Mouse (Mus musculus): ENCODE measurements around the gene Hpgd.
"Not testable (repeated sequence)": the region's sequence is repeated elsewhere in the genome, so short reads cannot be mapped to it uniquely, and the experiment has no call there.

The Hpgd gene

DNA sequence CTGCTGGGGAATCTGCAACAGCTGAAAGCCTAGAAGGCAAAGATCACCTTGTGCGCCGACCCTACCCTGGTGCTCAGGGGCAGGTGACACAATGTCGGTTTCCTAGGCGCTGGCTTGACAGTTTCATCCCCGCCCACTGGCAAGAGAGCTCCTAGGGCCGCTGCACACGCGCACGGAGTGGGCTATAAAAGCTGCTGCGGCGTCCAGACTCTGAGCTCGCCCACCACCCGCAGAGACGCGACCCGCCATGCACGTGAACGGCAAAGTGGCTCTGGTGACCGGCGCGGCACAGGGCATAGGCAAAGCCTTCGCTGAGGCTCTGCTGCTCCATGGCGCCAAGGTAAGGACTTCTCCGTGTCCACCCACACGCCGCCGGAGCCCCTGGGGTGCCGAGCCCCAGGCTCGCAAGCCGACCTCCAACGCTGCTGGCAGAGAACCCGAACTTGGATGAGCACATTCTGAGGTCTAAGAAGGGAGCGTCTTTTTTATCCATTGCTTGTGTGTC is at the start of gene Hpgd:
Hpgd (plus strand) TSS at position 213 of the 505 bp plus-strand sequence.
- peak; percentile 58 for DNase-seq (ENCODE audit: extremely low spot score, low spot score)

DNA sequence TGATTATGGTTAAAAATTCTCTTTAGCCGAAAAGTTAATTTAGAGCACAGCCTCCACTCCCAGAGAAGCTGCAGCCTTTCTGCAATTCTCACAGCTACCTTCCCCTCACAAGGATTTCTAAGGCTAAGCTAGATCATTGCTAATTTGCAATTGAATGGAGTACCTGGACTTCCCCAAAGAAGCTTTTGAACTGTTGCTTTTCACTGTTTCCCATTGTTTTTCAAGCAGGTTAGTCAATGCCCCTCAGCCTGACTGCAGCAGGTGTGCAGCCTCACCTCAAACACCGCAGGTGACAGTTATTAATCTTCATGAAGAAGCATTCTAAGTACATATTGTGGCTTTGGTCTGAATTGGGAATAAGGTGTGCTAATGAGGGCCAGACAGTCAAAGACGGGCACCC is 42.7 kb upstream of the Hpgd start:
- not testable (repeated sequence) for DNase-seq (ENCODE audit: extremely low spot score, low spot score)

DNA sequence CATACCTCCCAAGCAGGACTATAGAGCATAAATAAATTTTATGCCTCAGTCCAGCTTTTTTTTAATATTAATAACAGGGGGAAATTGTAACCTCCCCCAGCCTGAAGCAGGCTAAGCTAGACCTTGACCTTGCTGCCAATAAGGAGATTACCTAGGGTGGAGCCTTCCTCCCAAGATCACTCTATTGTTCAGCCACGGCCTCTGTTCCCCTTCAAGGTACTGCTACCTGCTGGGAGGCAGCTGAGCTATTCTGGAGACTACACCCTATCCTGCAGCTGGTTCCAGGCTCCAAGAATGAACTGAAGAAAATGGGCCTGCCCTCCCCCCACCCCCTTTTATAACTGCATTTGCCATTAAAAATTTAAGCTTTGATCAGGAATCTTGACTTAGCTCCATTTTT is 42.1 kb upstream of the Hpgd start:
- no peak for DNase-seq (ENCODE audit: extremely low spot score, low spot score)

DNA sequence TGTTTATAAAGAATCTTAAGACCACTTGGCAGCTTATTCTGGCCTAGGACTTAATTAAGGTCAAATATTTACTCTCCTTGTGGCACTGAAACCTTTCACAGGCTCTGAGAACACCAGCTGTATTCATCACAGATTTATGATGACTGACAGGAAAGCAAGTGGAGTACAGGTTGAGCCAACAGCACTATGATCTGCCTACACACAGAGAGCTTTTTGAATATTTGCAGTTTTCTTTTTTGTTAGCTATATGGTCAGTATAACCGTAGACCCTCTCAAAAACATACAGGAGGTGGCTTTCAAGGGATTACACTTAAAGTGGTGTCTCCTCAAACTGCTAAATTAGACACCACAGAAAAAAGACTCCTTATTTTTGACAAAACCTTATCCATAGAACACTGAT is 33.2 kb upstream of the Hpgd start:
- no peak for DNase-seq (ENCODE audit: extremely low spot score, low spot score)

DNA sequence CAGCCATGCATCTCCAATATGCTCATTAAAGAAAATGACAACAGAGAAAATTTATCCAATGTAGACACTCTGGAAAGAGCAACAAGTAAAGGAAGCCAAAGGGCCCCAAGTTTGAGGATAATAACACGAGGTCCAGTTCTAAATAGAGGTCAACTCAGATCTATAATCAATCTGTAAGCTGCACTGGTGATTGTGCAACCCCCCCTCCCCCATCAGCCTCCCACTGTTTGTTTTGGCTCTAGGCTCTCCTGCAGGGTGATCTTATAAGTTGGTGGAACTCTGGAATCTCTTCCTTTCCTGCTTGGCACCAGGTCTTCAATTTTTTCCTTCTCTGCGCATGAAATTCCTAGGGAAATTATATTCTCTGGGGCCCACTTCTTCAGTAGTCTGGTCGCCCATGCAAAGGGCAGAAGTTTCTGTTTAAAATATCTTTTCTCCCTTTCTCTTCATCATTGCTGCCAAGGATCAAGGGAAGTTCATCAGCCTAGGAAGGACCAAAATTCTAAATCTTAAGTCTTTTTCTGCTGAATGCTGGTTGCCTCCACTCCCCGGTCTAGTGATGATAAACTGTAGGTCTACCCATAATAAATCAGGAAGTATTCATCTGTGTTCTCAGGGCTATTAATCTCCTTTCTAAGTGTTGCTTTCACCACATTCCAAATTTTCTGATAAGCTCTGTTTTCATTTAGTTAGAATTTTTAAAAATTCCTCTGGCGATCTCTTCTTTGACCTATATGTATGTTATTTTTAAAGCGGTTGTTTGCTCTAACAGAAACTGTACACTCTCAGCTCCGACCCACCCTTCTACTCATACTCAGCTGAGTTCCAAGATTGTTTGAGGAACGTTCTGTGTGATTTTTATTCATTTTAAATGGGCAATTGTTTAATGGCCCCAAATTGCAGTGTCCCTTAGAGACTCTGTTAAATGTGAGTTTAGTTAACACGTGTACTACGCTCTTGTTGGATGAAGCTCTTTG is 24.4 kb upstream of the Hpgd start:
- DNase-seq (ENCODE audit: extremely low spot score, low spot score) = no peak

DNA sequence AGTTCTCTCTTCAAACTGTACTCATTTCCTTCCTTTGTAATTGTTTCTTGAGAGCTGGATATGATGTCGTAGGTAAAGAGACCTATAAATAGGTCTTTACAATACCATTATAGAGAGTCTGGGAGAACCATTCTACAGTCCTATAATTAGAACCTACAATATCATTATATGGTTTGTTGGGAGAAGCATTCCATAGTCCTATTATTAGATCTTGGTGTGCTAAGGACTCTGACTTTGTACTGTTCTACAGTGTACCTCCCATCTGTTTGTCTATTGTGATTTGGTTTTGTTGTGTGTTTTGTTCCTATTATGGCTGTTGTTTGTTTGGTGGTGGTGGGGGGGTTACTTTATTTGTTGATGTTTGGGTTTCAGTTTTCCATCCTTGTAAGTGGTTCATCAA is 21.5 kb upstream of the Hpgd start:
- DNase-seq (ENCODE audit: extremely low spot score, low spot score) = no peak

DNA sequence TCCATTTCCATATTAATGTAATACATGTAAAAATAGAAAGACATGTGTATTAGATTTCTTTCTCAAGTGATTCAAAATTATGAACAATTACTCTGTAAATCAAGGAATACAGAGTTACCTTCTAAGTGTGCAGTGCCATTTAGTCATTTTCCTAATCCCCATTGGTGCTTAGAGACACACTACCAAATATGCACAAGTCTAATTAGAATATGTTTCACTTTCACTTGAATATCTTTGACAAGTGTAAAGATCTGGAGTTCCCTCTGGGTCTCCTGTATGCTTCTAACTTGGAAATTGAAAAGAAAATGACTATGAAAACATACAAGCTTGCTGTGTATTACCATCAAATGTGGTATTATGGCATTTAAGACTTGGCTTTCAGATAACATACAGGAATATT is 19.1 kb upstream of the Hpgd start:
- no peak for DNase-seq (ENCODE audit: extremely low spot score, low spot score)

DNA sequence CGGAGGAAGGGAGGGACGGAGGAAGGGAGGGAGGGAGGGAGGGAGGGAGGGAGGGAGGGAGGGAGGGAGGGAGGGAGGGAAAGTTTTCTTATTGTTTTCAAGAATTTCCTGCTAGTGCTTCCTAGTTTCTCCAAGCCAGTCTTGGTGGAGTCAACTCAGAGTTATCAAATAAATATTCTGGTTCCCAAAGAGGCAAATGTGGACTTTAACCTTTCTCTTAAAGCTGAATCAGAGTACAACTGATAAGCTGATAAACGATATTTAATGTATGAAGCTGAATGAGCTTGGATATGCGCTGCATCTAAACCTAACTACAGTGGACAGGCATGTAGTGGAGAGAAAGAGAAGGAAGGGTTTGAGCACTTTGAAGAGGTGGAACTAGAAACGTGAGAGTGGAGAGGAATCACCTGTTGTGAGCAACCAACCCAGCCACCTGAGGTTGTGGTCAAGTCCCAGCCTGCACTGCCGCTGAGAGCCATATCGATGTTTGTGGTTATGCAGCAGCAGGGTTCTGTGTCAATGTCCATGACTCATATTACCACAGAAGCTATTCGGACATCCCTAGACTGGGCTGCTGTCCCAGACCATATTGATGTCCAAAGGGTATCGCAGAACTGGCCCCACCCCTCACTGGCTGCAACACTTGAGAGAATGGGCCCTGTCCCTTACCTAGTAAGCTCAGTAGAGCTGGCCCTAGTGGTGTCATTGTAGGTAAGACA is 16.4 kb upstream of the Hpgd start:
- no peak for DNase-seq (ENCODE audit: extremely low spot score, low spot score)

DNA sequence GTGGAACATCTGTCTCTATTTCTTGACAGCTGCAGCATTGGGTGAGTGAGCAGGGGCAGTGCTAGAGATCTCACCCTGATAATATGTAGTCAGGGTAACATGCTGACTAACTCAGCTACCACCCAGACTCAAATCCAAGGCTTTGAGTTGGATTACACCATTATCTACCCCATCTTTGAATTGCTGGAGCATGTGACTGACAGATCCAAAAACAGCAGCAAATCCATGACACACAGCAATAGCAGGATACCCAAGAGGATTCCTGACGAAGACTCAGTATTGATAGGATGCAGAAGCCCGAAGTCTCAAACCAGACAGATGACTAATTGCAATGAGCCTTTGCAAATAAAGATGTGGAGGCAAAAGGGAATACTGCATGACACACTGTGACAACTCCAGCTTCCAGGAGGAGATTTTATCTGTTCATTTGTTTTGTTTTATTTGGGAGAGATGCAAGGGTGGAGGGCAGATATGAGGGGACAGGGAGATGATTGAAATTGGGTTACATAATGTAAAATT is 15.8 kb upstream of the Hpgd start:
- no peak for DNase-seq (ENCODE audit: extremely low spot score, low spot score)

DNA sequence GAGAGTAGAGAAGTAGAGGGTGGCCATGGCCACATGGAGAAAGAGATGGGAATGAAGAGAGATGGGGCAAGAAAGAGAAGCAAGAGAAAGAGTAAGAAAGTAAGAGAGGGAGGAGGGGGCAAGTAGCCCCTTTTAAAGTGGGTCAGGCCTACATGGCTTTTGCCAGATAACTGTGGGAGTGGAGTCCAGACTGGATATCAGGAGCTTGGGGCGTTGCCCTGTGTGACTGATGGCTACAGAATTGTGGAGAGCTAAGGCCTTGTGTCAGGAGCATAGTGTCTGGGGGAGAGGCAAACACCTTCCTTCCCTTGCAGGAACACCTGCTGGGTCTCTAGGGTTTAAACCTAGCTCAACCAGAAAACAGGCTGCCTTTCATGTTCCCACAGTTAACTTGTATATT is 10.4 kb upstream of the Hpgd start:
- DNase-seq (ENCODE audit: extremely low spot score, low spot score) = no peak

DNA sequence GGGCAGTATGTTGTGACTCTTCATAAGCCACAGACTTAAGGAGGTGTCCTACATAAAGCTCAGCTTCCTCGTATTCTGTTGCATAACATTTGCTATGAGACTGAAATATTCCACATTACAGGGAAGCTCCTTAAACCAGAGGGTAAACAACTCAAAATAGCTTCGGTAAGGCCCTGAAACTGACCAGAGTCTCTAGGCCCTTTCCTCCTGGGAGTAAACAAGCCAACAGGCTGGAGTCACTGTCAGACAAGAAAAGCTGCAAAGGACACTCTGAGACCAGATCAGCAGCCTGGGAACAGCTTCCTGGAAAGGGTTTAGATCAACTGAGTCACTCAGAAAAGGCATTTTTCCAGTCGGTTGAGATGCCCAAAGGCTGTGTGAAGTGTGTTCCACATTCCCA is 9.4 kb upstream of the Hpgd start:
- DNase-seq (ENCODE audit: extremely low spot score, low spot score) = no peak

DNA sequence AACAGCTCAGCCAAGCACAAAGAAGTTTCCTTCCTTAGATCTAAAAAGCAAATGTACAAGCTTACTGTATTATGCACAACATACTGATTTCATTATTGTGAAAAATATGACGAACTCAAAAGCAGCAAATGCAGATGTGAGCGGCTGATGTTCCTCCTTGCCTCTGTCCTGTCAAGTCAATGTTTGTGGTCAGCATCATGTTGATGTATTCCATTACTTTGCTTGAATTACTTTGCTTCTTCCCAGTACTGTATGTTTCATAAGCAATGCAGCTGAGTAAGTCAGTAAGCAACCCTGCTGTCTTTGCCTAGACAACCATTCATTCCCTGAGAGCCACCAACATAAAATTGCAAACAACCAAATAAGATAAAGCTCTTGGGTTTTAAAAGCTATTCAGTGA is 7.7 kb upstream of the Hpgd start:
- no peak for DNase-seq (ENCODE audit: extremely low spot score, low spot score)

DNA sequence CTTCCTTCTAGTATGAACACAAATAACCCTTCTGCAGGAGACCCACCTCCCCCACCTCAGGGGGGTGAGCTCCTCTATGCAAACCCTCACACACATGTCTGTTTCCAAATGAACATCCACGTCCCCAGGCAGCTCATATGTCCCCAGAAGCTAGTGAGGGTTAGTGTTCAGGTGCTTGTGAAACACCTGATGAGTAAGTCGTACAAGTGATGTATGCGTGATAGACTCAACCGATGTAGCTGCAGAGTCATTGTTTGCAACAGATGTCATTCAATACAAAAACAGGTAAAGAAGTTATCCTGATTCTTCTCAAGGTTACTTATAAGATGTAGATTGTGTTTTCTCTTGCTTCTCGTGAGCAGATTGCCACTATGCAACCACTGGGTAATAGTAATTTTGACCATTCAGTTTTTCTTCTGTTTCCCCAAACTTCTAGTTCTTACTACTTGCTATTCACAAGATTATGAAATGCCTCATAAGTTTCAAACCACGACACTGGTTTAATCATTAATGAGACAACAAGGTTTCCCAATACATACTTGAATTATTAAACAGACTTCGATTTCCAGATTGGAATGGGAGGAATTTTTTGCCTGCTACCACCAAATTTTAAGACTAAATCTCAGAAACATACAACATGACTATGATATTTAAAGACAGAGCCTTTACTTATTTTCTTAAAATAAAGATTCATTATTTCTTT is 6.9 kb upstream of the Hpgd start:
- DNase-seq (ENCODE audit: extremely low spot score, low spot score) = no peak

DNA sequence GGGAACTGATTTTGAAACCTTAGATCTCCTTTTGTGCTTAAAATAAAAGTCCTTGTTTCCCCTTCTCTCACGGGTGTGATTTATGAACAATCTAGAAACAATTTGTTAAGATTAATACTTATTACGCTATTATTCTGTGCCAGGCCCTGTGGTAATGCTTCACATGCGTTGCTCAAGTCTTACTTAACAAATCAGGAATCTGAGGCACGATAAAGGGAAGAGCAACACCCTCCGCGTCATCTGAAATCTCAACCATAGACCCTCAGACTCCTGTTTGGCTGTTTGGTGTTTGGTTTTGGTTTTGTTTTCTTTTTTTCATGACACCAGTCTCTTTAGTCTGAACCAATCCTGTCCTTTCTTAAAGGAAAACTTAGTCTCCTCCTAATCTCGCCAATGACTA is 2.1 kb upstream of the Hpgd start:
- DNase-seq (ENCODE audit: extremely low spot score, low spot score) = no peak

DNA sequence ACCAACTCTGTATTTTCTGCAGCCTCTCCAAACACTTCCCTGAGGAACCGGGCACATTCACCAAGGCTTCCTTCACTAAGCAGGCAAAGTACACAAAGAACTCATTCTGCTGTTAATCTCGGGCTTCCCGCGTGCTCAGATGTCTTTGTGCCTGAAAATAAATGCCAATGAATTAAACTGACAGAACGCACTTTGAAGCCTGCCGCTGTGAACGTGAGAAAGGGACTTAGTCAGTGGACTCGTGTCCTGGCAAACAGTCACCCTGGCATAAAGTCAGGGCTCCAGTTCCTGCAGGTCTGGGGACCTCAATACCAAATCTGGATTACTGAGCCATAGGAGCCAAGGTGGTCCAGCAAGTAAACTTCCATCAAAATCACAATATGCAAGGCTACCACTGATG is 905 bp upstream of the Hpgd start:
- DNase-seq (ENCODE audit: extremely low spot score, low spot score) = peak; percentile 59

DNA sequence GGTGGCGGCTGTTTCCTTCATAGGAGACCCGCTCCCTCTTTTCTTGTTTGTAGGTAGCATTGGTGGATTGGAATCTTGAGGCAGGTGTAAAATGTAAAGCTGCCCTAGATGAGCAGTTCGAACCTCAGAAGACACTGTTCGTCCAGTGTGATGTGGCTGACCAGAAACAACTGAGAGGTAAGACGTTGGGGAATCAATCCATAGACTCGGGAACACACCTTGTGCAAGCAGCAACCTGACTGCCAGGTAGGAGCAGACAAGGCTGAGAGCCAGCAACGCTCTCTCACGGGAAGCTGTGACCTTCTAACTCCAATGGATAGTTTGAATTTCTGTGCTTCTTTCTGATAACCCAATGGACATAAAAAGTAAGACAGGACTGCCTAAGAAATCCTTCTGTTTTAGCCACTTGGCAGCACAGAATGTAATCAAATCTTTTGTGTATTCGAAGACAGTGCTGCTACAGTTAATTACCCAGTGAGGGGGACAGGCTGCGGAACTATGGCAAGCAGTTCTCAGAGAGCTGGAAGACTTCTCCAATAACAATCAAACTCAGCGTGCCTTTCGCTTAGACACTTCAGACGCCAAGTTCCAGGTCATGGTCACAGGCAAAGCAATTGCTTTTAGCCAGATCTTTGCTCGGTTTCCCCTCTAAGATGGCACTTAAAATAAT is 636 bp downstream of the Hpgd start:
- no peak for DNase-seq (ENCODE audit: extremely low spot score, low spot score)

DNA sequence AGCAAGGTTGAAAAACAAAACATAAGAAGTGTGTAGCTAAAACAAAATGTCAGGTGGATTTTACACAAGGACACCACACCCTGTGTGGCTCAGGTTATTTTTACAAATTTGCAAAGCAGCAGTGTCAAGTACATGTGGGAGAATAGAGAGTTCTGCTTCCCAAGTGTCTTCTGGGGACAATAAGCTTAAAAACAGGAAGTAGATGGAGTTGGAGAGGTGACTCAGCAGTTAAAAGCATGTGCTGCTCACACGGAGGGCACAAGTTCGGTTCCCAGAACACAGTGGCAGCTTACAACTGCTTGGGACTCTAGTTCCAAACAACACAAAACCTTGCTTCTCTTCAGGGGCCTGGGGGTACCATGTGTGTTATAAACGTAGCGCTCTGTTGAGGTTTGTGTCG is 5.0 kb downstream of the Hpgd start:
- DNase-seq (ENCODE audit: extremely low spot score, low spot score) = no peak

DNA sequence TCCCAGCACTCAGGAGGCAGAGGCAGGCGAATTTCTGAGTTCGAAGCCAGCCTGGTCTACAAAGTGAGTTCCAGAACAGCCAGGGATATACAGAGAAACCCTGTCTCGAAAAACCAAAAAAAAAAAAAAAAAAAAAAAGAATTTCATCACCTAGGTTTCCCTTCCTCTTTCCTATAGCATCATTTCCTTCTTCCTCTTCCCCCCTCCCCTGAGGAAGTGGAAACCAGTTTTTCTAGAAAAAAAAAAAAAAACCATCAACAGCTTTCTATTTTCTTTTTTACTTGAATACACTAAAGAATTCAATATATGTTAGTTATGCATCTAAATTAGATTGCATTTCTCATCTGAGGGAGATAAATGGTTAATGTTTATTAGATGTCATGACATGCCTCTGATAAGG is 6.9 kb downstream of the Hpgd start:
- not testable (repeated sequence) for DNase-seq (ENCODE audit: extremely low spot score, low spot score)

DNA sequence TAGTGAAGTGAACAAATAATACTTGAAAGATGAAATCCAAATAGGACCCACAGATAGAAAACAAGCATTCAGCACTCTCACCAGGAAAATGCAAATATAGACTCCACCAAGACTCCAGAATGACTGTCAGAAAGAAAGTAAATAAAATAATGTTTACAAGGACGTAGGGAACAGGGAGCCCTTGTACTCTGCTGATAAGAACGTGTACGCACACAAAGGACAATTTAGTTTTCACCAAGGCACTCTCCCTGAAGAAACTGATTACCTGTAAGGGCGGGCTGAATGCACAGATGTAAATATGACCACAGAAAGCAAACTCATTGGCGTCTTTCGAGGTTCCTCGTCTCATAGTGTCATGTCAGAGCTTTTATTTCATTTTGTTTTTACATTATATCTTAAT is 10.2 kb downstream of the Hpgd start:
- no peak for DNase-seq (ENCODE audit: extremely low spot score, low spot score)

DNA sequence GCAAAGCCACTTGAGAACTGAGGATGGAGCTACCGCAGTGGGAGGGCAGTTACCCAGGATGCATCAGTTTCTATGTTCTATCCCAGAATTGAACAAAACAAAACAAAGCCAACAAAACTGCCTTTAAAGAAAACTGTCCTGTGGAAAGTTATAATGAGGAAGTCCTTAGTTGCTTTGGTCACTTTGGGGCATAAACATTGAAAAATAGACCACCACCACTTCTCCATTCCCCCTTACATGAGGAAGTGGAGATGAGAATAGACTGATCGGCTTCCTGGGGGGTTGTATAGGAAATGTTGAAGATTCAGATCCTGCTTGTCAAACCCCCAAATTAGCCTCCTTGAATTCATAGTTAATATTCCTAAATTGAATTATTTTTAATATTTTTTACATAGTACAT is 19.2 kb downstream of the Hpgd start:
- no peak for DNase-seq (ENCODE audit: extremely low spot score, low spot score)

DNA sequence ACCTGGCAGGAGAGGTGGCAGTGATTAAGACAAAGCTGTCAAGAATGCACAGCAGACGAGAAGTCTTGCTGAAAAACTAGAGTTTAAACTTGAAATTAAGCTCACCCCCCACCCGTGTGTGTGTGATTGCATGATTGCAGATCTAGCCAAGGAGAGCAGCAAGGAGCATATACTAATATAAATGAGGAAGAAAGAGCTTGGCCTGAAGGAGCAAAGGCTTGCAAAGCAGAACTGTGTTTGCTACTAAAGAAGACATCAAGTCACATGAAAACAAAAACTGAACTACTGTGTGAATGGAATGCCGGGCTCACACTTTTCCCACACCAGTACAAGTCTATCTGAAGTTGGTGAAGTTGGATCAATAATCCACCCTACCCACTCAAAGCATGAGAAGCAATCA is 20.8 kb downstream of the Hpgd start:
- DNase-seq (ENCODE audit: extremely low spot score, low spot score) = no peak
